Mouse (Mus musculus) effector memory CD4-positive, alpha-beta T cell, adult 5 months (primary cell): ENCODE measurements around the gene Map3k11. TPM values are rescaled to one million over a fixed set of nuclear protein-coding genes. Genes with fewer than 3 reads are reported as not detected.

Experiments used
- polyA plus RNA-seq: library from polyadenylated mRNA; unstranded; fragments of 100-300 nt; shearing (Covaris generic); gene quantifications from one replicate; pipeline ENCODE4 v1.2.1, GENCODE M21; 2017

Gene Map3k11
- 58.1 TPM for polyA plus RNA-seq

GRCm38 (mm10) chr19:5688200-5689087 is at the start of gene Map3k11, which contains the start of gene Pcnx3:
Map3k11 (plus strand) TSS chr19:5688742.
Pcnx3 (minus strand) TSS chr19:5688908.

GRCm38 (mm10) chr19:5662981-5663913 is 25.3 kb upstream of the Map3k11 start, which contains the start of gene Sipa1:
Sipa1 (minus strand) TSS chr19:5663707.

GRCm38 (mm10) chr19:5704163-5704800 is 15.7 kb downstream of the Map3k11 start, which contains the start of gene Kcnk7:
Kcnk7 (plus strand) TSS chr19:5704367.

GRCm38 (mm10) chr19:5725767-5726515 is 37.4 kb downstream of the Map3k11 start, which contains the start of gene Ehbp1l1:
Ehbp1l1 (minus strand) TSS chr19:5726317.

GRCm38 (mm10) chr19:5729444-5729815 is 40.9 kb downstream of the Map3k11 start, which contains the start of gene Fam89b:
Fam89b (minus strand) TSS chr19:5729653.

GRCm38 (mm10) chr19:5740320-5741317 is 52.1 kb downstream of the Map3k11 start, which contains the start of gene Ltbp3:
Ltbp3 (plus strand) TSS chr19:5740904.

Other genes starting within 250 kb of the Map3k11 start
- 0.77 TPM for gene Fosl1, start 241.2 kb upstream of the Map3k11 start, polyA plus RNA-seq
- gene Ccdc85b, start 230.8 kb upstream of the Map3k11 start, polyA plus RNA-seq = 4.4 TPM
- gene Fibp, start 228.1 kb upstream of the Map3k11 start, polyA plus RNA-seq = 68.1 TPM
- gene Ctsw, start 220.2 kb upstream of the Map3k11 start, polyA plus RNA-seq = 191 TPM
- gene Efemp2, start 214.8 kb upstream of the Map3k11 start, polyA plus RNA-seq = 0.86 TPM
- 24.6 TPM for gene Mus81, start 200.3 kb upstream of the Map3k11 start, polyA plus RNA-seq
- gene Cfl1, start 198.3 kb upstream of the Map3k11 start, polyA plus RNA-seq = 2,701 TPM
- not detected for gene 1700020D05Rik, start 185.0 kb upstream of the Map3k11 start, polyA plus RNA-seq
- 3.8 TPM for gene Snx32, start 178.2 kb upstream of the Map3k11 start, polyA plus RNA-seq
- gene Ovol1, start 128.1 kb upstream of the Map3k11 start, polyA plus RNA-seq = not detected
- 8.2 TPM for gene Ap5b1, start 120.7 kb upstream of the Map3k11 start, polyA plus RNA-seq
- gene Rnaseh2c, start 86.9 kb upstream of the Map3k11 start, polyA plus RNA-seq = 84.3 TPM
- 66.5 TPM for gene Kat5, start 78.5 kb upstream of the Map3k11 start, polyA plus RNA-seq
- 279 TPM for gene Rela, start 51.3 kb upstream of the Map3k11 start, polyA plus RNA-seq
- gene Sipa1, start 25.0 kb upstream of the Map3k11 start, polyA plus RNA-seq = 174 TPM
- gene Pcnx3, start 166 bp downstream of the Map3k11 start, polyA plus RNA-seq = 45.2 TPM
- 2.7 TPM for gene Kcnk7, start 15.6 kb downstream of the Map3k11 start, polyA plus RNA-seq
- gene Ehbp1l1, start 37.6 kb downstream of the Map3k11 start, polyA plus RNA-seq = 44.6 TPM
- 73.6 TPM for gene Fam89b, start 40.9 kb downstream of the Map3k11 start, polyA plus RNA-seq
- 0.65 TPM for gene Ltbp3, start 52.2 kb downstream of the Map3k11 start, polyA plus RNA-seq
- gene Scyl1, start 82.7 kb downstream of the Map3k11 start, polyA plus RNA-seq = 66.7 TPM
- 104 TPM for gene Frmd8, start 186.5 kb downstream of the Map3k11 start, polyA plus RNA-seq
- gene Slc25a45, start 189.1 kb downstream of the Map3k11 start, polyA plus RNA-seq = 18.4 TPM
- gene Tigd3, start 205.4 kb downstream of the Map3k11 start, polyA plus RNA-seq = 0.61 TPM
- gene Dpf2, start 224.3 kb downstream of the Map3k11 start, polyA plus RNA-seq = 113 TPM
- not detected for gene Cdc42ep2, start 236.1 kb downstream of the Map3k11 start, polyA plus RNA-seq